Mouse (Mus musculus) forebrain, embryonic 15.5 days (tissue): ENCODE measurements around the gene Mrpl27. TPM values are rescaled to one million over a fixed set of nuclear protein-coding genes. Genes with fewer than 3 reads are reported as not detected.
A peak's percentile ranks its signal among the peaks of the same experiment; 100 is the strongest.

Source experiments
- ATAC-seq: fragments of 200-750 bp; cut with Nextera tagmentation; replicated peaks from 2 replicates; pipeline ENCODE4 v1.8.0; 2017; ENCODE audit warnings: mild to moderate bottlenecking, moderate TSS enrichment, moderate library complexity
- H3K27ac ChIP-seq: fragments of 300-500 bp; sonication (generic); replicated peaks from 2 replicates; pipeline ENCODE4 v1.5.1; 2015; ENCODE audit warnings: mild to moderate bottlenecking, inconsistent platforms
- H3K27me3 ChIP-seq: fragments of 300-500 bp; sonication (generic); 2 replicates; pipeline ENCODE4 v1.6.1; 2015; ENCODE audit warnings: inconsistent platforms
- H3K36me3 ChIP-seq: fragments of 300-500 bp; sonication (generic); 2 replicates; pipeline ENCODE4 v1.6.1; 2015; ENCODE audit warnings: mild to moderate bottlenecking, inconsistent platforms
- H3K4me1 ChIP-seq: fragments of 300-500 bp; sonication (generic); 2 replicates; pipeline ENCODE4 v1.6.1; 2015; ENCODE audit warnings: inconsistent platforms
- H3K4me2 ChIP-seq: fragments of 300-500 bp; sonication (generic); replicated peaks from 2 replicates; pipeline ENCODE4 v1.6.1; 2015; ENCODE audit warnings: mild to moderate bottlenecking, inconsistent platforms
- H3K4me3 ChIP-seq: fragments of 300-500 bp; sonication (generic); 2 replicates; pipeline ENCODE4 v1.5.1; 2015; ENCODE audit warnings: mild to moderate bottlenecking, inconsistent platforms
- H3K9ac ChIP-seq: fragments of 300-500 bp; sonication (generic); replicated peaks from 2 replicates; pipeline ENCODE4 v1.6.1; 2015; ENCODE audit warnings: mild to moderate bottlenecking, inconsistent platforms
- H3K9me3 ChIP-seq: fragments of 300-500 bp; sonication (generic); 2 replicates; pipeline ENCODE4 v1.6.1; 2016; ENCODE audit warnings: inconsistent platforms
- WGBS: fragments of 180-500 bp; shearing (Covaris S2); methylation state at CpG from one replicate; pipeline ENCODE4 v1.1.7; 2015; ENCODE audit warnings: mixed read lengths; 5-methylcytosine and 5-hydroxymethylcytosine counted together
- polyA plus RNA-seq: library from polyadenylated mRNA; unstranded; fragments of >200 nt; fragmentation: Nextera tagmentation; extraction: Ambion mirVana; gene quantifications from 2 replicates; pipeline ENCODE4 v1.2.1, GENCODE M21; 2015

Gene Mrpl27
- polyA plus RNA-seq = 123 and 127 TPM in 2 replicates

DNA sequence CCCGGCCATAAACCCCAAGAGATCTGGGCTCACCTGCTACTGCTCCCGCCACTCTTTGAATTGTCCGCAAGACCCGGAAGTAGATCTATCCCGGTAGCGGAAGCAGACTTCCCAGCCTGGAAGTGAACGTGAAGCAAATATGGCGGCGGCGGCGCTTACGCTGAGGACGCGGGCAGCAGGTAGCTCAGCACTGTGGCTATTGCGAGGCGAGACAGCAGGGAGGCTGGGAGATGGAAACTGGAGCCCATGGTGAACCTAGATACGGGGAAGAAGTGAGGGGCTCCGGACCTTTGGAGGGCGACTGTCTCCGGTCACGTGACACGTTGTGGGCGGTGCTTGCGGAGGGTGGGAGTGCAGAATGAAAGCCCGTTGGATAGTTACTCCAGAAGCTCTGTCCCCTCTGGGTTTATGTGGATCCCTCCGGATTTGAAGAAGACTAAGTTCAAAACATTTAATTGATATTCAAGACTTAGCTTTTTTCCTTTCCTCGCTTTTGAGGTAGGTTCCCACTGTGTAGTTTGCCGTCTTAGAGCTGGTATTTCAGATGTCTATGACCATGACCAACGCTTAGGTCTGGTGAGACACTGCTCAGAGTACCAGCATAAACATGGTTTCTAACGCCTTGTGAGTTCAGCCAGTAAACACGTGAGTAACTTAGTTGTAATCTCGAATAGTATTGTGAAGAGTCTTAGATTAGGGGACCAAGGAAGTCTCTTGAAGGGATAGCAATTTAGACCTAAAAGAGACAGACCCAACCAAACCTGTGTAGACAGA, at the start of gene Mrpl27, which contains the start of gene Eme1:
Mrpl27 (plus strand) TSS at position 105 of the 774 bp plus-strand sequence.
Eme1 (minus strand) TSS at position 302 of the 774 bp plus-strand sequence.
- Histone ChIP-seq H3K9ac (peak within 1 kb of the TSS; percentile 72), H3K4me3 (peak within 1 kb of the TSS; percentile 80), H3K36me3 (peaks cover 17% of the 10 kb centered on the region; the same call in 1 of the 2 replicates), H3K27ac (peak within 1 kb of the TSS; percentile 96), H3K4me1 (peaks cover 17% of the 10 kb centered on the region), H3K9me3 (no peaks in the 10 kb centered on the region), H3K4me2 (peak within 1 kb of the TSS; percentile 77), H3K27me3 (no peaks in the 10 kb centered on the region)
- WGBS = 1% methylated on average over 32 of the region's 32 CpGs
- peak; percentile 95 for ATAC-seq

DNA sequence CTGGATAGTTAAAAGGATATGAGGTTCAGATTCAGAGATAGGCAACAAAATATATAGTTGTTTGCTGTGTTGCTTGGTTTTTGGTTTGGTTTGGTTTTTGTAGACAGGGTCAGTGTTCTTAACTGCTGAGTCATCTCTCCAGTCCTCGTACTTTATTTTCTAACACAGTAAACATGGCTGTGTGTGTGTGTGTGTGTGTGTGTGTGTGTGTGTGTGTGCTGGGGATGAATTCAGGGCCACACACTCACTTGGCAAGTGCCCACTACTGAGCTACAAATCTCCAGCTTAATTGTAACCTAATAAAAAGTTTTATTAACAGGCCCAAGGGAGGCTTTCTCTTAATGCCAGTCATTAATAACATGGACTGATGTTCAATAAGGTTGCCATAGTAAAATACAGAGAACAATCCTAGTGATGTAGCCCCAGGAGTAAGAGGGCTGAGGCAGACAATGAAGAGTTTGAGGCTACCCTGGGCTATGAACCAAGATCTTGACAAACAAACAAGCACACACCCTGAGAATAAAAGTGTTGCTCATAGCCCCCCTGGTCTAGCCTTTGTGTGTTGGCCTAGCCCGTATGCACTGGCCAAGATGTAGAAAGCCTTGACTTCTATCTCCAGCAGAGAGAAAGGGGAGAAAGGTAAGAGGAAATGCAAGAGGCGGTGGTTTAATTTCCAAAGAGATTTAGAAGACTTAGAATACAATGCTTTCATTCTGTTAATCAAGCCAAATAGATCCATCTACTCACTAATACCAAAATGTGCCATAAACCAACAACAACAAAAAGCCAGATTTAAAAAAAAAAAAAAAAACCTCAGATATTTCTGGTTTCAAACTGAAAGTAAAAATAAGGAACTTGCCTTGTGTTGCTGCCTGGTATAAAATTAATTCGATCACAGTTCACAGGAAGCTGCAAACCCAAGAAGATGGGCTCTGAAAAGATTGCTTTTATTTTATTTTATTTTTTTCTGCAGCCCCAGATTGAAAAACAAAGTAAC, 42.5 kb upstream of the Mrpl27 start:
- 0 out of 2 replicates have a peak, but pooled peaks have one; percentile 26 for ATAC-seq
- H3K4me3 ChIP-seq = no peak overlapping the region
- H3K4me2 ChIP-seq = no peak overlapping the region
- no peaks in the 10 kb centered on the region for H3K4me1 ChIP-seq
- no peaks in the 10 kb centered on the region for H3K9me3 ChIP-seq
- H3K36me3 ChIP-seq = no peaks in the 10 kb centered on the region
- H3K9ac ChIP-seq = no peak overlapping the region
- no peaks in the 10 kb centered on the region for H3K27me3 ChIP-seq
- H3K27ac ChIP-seq = no peak overlapping the region
- WGBS = 55% methylated on average over 4 of the region's 4 CpGs

DNA sequence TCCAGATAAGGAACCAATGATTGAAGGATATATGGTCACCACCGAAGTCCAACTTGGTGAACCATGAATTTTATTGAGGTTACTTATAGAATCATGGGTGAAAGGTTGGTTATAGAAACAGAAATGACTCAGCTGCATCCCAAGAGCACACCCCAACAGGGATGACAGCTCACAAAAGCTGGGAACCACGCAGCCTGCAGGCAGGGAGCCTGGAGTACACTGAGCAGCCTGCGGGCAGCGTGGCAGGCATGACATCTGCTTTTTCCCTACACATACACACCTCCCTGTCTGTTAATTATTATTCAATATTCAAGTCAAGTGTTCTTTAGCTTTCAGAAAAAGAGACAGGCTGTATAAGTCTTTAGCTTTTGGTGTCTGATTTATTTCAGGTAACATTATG, 39.0 kb upstream of the Mrpl27 start:
- no peaks in the 10 kb centered on the region for H3K4me1 ChIP-seq
- 84% methylated on average over 4 of the region's 4 CpGs for WGBS
- no peaks in the 10 kb centered on the region for H3K27me3 ChIP-seq
- no peaks in the 10 kb centered on the region for H3K36me3 ChIP-seq
- no peak overlapping the region for H3K4me3 ChIP-seq
- no peak for ATAC-seq
- no peak overlapping the region for H3K9ac ChIP-seq
- H3K4me2 ChIP-seq = no peak overlapping the region
- H3K27ac ChIP-seq = no peak overlapping the region
- H3K9me3 ChIP-seq = no peaks in the 10 kb centered on the region

DNA sequence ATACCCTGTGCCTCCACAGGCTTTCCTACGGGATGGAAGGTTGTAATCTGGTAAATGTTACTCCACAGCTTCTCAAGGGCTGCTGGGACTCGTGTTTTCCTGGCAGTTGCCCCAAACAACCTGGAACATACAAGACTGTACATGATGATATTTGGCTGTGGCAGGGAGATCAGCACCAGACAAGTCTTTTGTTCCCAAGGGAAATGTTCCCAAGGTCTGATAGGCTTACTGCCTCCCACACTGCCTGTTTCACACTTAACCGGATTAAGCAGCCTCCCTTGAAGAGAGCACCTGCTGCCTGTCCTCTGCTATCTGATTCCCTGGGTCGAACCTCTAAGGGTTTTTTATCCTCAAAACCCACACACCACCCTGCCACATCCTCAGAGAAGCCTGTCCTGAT, 38.1 kb upstream of the Mrpl27 start:
- 24% methylated on average over 4 of the region's 4 CpGs for WGBS
- Histone ChIP-seq H3K4me3 (no peak overlapping the region), H3K9me3 (no peaks in the 10 kb centered on the region), H3K36me3 (no peaks in the 10 kb centered on the region), H3K4me1 (no peaks in the 10 kb centered on the region), H3K4me2 (no peak overlapping the region), H3K27me3 (no peaks in the 10 kb centered on the region), H3K9ac (no peak overlapping the region), H3K27ac (no peak overlapping the region)
- ATAC-seq = no peak

DNA sequence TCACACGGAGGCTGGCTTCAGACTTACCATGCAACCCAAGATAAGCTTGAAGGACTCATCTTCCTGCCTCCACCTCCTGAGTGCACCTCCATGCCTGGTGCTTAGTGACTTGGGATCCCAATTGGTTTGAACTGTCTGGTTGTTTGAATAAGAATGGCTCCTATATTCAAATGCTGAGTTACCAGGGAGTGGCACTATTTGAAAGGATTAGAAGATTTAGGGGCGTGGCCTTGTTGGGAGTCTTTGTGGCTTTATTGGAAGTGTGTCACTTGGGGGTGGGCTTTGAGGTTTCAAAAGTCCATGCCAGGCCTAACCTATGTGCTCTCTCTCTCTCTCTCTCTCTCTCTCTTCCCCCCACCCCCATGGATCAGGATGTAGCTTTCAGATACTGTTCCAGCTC, 35.9 kb upstream of the Mrpl27 start:
- WGBS = 95% methylated on average over 2 of the region's 2 CpGs
- no peaks in the 10 kb centered on the region for H3K4me1 ChIP-seq
- no peaks in the 10 kb centered on the region for H3K27me3 ChIP-seq
- no peaks in the 10 kb centered on the region for H3K36me3 ChIP-seq
- H3K9ac ChIP-seq = no peak overlapping the region
- no peaks in the 10 kb centered on the region for H3K9me3 ChIP-seq
- no peak for ATAC-seq
- H3K4me3 ChIP-seq = no peak overlapping the region
- H3K27ac ChIP-seq = no peak overlapping the region
- no peak overlapping the region for H3K4me2 ChIP-seq

DNA sequence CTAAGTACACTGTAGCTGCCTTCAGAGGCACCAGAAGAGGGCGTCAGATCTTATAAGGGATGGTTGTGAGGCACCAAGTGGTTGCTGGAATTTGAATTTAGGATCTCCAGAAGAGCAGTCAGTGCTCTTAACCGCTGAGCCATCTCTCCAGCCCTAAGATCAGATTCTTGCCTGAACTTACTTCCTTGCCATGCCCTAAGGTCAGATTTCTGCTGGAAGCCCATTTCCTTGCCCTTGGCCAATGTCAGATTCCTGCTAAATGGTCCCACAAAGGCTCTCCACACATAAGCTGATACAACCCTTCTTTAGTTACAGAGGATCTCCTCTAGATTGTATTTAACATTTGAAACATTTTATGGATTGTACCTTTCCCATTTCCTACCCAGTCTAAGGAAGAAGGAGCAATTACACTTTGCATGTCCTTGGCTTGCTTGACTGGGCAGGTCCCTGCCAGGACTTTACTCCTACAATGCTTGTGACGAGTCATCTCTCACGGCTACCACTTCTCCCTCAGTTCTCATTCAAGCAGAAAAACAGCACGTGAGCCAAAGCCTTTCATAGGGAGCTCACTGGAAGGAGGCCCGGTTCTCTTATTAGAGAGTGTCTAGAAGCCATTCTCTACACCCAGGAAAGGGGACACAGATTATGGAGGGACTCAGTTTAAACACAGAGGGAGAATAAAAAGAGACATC, 32.7 kb upstream of the Mrpl27 start:
- H3K4me3 ChIP-seq = no peak overlapping the region
- no peak overlapping the region for H3K4me2 ChIP-seq
- no peaks in the 10 kb centered on the region for H3K27me3 ChIP-seq
- 47% methylated on average over 6 of the region's 6 CpGs for WGBS
- no peaks in the 10 kb centered on the region for H3K36me3 ChIP-seq
- no peak overlapping the region for H3K9ac ChIP-seq
- no peaks in the 10 kb centered on the region for H3K4me1 ChIP-seq
- H3K27ac ChIP-seq = no peak overlapping the region
- no peaks in the 10 kb centered on the region for H3K9me3 ChIP-seq
- ATAC-seq = no peak

DNA sequence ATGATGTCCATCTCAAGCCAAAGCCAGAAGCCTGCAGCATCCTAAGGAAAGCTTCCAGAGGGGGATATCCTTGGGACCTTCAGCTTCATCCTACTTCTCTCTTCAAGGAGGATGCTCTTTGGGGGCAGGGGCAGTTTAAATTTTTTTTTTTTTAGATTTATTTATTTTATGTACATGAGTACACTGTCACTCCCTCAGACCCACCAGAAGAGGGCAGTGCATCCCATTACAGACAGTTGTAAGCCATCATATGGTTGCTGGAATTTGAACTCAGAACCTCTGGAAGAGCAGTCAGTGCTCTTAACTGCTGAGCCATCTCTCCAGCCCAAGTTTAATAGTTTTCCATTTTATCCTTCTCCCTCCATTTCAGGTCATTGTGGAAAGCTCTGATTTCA, 32.1 kb upstream of the Mrpl27 start:
- no peak overlapping the region for H3K4me2 ChIP-seq
- no peaks in the 10 kb centered on the region for H3K4me1 ChIP-seq
- no peak for ATAC-seq
- no peak overlapping the region for H3K9ac ChIP-seq
- H3K36me3 ChIP-seq = no peaks in the 10 kb centered on the region
- no peak overlapping the region for H3K4me3 ChIP-seq
- no peaks in the 10 kb centered on the region for H3K9me3 ChIP-seq
- no peak overlapping the region for H3K27ac ChIP-seq
- no peaks in the 10 kb centered on the region for H3K27me3 ChIP-seq

DNA sequence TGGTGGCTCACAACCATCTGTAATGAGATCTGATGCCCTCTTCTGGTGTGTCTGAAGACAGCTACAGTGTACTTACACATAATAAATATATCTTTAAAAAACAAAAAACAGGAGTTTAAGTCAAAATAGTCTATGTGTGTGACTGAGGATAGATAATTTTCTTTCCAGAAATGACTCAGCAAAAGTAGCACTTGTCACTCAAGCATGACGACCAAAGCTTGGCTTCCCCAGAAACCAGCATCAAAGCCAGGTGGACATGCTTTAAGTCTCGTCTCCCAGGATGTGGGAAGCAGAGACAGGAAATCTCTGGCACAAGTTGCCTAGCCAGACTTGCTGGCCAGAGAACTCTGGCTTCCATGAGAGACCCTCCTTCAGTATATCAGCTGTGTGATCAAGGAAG, 31.4 kb upstream of the Mrpl27 start:
- H3K4me1 ChIP-seq = no peaks in the 10 kb centered on the region
- H3K9ac ChIP-seq = no peak overlapping the region

DNA sequence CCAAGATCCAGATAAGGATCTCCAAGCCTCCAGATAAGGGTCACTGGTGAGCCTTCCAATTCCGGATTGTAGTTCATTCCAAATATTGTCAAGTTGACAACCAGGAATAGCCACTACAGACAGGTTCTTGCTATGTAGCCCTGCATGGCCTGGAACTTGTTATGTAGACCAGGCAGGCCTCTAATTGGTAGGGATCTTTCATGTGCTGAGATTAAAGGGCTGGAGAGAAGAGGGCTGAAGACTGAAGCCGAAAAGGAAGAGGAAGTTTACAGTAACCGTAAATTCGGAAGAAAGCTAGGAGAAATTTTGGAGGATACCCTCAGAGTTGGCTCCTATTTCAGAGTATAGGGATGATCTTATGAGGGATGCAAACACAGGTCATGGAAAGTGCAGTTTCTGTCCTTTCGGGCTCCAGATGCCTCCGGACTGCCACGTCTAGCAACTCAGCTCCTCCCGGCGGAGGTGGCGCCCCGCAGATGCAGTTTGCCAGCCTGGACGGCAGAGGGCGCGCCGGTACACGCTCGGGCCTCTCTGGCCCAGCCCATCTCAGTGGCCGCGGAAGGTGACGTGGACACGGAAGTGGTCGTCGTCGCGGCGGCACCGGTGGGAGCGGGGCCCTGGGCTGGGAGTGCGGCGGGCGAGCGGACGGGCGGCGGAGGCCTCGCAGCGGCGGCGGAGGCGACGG, 24.2 kb upstream of the Mrpl27 start, which contains the start of gene Lrrc59:
Lrrc59 (plus strand) TSS at position 569 of the 685 bp plus-strand sequence.
- Histone ChIP-seq H3K4me3 (peak within 1 kb of the TSS; percentile 88), H3K36me3 (peaks cover 24% of the 10 kb centered on the region), H3K27me3 (no peaks in the 10 kb centered on the region), H3K4me2 (peak within 1 kb of the TSS; percentile 80), H3K27ac (peak within 1 kb of the TSS; percentile 57), H3K9ac (peak within 1 kb of the TSS; percentile 74), H3K4me1 (peaks cover 16% of the 10 kb centered on the region), H3K9me3 (no peaks in the 10 kb centered on the region)
- peak; percentile 98 for ATAC-seq
- 6% methylated on average over 41 of the region's 41 CpGs for WGBS

More for the DNA sequence above, 31.4 kb upstream of the Mrpl27 start:
- Histone ChIP-seq H3K27ac (no peak overlapping the region), H3K4me2 (no peak overlapping the region), H3K4me3 (no peak overlapping the region), H3K36me3 (no peaks in the 10 kb centered on the region), H3K27me3 (no peaks in the 10 kb centered on the region), H3K9me3 (no peaks in the 10 kb centered on the region)
- 82% methylated on average over 2 of the region's 2 CpGs for WGBS
- ATAC-seq = no peak

DNA sequence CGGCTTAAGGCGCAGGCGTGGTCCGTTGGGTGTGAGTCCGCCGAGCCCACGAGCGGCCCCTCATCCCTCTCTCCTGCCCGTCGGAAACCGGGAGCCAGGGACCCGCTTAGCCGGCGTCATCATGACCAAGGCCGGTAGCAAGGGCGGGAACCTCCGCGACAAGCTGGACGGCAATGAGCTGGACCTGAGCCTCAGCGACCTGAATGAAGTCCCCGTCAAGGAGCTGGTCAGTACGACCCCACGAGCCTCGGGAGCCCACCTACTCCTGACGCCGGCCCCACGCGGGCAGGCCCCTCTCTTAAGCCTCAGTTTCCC, 23.7 kb upstream of the Mrpl27 start:
- 0% methylated on average over 26 of the region's 28 CpGs for WGBS
- Histone ChIP-seq H3K4me2 (peak overlapping the region; percentile 80), H3K27ac (peak overlapping the region; percentile 57), H3K36me3 (peaks cover 29% of the 10 kb centered on the region), H3K4me1 (peaks cover 16% of the 10 kb centered on the region), H3K27me3 (no peaks in the 10 kb centered on the region), H3K4me3 (peak overlapping the region; percentile 88), H3K9me3 (no peaks in the 10 kb centered on the region), H3K9ac (peak overlapping the region; percentile 74)
- ATAC-seq = no peak; the same call in none of the 2 replicates
